Mouse (Mus musculus) frontal cortex, postnatal 10 days (tissue): Measurements from ENCODE around the gene Usp47.
A peak's percentile ranks its signal among the peaks of the same experiment; 100 is the strongest.
"Not testable (repeated sequence)": the region's sequence is repeated elsewhere in the genome, so short reads cannot be mapped to it uniquely, and the experiment has no call there.

ENCODE experiments used
- DNase-seq, 2 experiments: peaks; one replicate each; pipeline ENCODE4 v3.0.0; 2022; ENCODE audit warnings: low spot score in 2 of 2, mixed read lengths in 1 of 2

Gene Usp47

DNA sequence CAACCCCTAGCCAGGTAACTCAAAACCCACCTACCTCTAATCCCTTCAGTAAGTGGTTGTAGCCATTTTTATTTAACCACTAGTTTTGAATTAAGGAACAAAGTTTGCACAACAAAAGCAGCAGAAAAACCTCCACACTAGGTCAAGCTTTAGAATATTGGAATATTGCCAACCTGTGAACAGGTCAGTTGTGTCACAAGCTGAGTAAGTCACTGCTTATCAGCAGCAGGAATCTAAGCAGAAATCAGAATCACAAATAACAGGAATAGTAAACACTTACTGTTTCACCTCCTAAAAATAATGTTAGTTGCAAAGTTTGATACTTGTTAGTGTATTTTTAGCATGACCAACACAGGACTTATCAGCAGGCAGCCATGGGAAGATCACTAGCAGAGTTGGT, 17.0 kb downstream of the Usp47 start:
- DNase-seq = no peak

DNA sequence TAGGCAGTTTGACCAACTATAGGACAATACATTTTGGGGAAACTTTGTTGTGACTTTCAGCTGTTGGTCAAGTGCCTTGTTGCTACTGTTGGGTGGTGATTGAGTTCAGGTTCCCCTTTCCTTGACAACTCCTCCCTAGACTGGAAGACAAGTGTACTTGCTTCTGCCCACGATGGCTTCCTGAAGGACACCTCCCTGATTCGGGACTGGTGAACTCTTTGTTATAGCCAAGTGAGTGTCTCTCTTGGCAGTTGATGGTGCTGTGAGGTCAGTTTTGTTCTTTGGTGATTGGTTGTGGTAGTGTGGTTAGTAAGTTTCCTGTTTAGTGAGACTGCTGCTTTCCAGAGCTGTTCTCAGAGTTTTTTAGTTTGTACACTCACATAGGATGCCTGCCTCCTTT, 19.5 kb downstream of the Usp47 start:
- DNase-seq = no peak

DNA sequence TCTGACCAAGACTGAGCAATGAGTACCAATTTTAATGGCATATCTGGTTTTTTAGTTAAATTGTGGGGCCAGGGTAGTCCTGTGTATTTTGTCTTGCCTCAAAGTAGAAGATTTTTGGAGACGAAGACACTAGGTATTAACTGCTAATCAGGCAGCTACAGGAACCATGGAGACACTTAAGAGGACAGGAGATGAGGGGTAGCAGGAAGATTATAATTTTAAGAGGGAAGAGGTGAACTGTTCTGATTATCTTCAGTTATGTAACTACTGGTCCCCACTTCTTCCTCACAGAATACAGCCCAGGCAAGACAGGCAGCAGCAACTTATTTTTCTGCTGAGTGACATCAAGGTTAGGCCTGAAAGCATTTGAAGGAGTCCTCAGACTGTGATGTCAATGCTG, 21.9 kb downstream of the Usp47 start:
- DNase-seq = no peak

DNA sequence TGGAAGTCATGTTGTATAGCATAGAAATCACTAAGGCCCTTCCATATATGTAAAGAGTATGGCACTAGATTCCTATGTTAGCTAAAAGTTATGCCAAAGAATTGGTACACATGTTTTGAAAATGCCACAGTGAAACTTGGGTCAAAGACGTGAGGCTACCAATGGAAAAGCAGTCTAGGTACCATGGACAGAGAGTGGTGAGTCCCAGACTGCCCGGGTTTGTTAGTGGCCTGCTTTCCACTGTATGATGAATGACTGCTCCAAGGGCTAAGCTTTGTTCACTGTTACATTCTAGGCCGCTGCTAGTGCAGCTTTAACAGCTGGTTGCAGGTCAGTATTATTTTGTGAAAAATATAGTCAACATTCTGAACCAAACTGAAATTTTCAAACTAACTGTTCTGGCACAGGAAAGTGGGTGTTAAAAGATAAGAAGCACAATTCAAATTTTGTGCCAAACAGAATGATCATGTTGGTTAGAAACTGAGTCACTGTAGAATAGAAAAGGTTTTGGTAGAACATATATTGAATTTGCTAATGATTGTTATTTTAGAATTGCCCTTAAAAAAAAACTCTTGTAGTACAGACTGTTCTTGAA, 22.6 kb downstream of the Usp47 start:
- no peak for DNase-seq

DNA sequence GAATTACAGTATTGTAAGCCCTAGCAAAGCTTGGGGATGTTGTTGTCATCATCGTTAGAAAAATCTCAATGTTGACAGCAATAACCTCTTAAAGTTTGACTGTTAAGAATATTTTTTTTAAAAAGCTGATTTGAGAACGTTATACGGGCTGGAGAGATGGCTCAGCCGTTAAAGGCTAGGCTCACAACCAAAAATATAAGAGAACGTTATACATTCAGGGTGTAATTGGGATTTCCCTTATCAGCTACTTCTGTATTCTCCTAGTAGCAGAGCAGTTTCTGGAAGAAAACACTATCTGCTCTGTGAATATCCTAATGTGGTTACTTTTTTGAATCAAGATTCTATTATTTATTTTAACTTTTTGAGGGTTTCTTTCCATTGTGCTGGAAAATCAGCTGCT, 25.3 kb downstream of the Usp47 start:
- DNase-seq = no peak

DNA sequence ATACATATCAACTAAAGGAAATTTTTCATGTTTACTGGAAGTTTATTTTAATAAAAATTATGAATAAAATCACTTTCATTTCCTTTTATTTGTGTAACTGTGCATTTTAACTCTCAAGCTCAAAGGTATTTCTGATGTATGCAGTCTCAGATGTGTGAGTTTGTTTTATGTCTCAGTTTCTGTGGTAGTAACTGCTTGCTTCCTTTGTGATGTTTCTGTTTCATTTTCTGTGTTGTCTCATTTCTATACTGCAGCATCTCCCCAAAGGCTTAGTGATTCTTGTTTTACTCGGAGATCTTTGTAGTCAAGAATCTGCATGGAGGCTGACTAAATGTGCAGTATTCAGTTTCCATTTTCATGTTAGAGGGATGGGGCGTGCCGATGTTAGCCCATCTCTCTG, 30.4 kb downstream of the Usp47 start:
- DNase-seq = no peak

DNA sequence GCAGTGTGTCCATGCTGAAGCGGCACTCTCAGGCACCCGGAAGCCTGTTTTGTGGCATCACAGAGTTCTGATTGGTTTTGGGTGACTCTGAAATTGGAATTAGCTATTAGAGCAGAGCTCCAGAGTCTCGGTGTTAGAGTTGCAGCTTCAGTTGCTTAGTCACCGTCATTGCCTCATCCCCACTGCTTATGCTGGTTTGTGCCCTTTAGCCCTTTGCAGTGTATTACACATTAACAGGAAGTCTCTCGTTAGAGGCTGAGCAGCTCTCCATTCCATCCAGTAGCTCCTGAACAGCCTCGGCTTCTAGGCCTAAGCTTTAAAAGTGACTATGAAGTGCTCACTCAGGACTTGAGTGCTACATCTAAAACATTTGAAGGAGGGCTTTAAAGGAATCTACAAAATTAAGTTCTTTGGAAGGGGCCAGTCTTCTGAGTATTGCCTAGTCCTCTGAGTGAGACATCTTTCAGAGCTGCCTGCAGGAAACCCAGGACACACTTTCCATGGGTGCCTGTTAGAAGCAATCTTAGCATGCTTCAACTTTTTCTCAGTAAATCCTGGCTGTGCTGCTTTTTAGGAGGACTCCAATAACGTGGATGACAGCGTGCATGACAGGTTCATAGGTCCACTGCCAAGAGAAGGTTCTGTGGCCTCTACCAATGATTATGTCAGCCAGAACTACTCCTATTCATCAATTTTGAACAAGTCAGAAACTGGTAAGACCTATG, 32.8 kb downstream of the Usp47 start:
- DNase-seq = no peak

DNA sequence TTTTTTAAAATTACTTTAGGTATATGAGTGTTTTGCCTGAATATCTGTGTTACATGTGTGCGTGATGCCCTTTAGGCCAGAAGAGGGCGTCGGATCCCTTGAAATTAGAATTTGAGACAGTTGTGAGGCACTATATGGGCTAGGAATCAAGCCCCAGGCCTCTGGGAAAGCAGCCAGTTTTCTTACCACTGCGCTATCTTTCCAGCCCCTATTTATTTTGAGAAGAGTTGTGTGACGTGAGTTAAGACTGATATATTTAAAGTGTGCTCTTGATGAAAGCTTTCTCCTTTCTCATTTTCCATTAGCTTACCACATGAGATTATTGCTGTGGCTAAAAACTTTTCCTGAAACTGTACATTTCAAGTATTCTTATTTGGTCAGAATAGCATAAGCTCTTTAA, 51.6 kb downstream of the Usp47 start:
- DNase-seq = no peak

DNA sequence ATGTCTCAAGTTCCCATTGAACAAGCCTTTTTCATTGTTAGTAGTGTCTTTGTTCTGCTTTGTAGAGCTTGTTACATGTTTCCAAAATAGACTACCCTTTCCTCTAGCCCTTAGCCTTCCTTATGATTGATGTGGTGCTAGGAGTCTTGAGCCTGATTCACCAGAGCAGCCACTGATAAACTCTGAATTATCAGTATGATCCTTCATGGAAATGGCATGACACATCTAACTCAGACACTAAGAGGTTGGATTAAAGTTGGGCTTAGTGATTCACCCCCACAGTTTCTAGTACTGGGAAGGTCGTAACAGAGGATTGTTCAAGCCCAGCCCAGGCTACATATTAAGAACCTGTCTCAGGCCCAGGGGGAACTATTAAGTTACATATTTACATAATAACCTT, 59.3 kb downstream of the Usp47 start:
- DNase-seq = no peak

DNA sequence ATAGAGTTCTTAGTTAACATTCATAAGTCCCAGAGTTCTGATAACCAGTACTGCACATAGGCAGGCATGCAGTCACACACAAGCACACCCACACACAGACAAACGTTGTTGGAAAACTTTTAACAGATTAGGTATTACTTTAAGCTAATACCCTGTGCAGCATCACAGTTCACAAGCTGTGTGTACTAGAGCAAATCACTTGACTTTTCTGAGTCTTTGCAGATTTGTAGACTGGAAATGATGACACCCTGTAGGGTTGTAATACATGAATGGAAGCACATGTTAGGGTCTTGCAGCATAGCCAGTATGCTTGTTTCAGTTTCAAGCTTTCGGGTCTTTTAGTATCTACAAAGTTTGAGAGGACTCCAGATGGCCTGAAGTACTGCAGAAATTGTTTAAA, 60.9 kb downstream of the Usp47 start:
- no peak for DNase-seq

DNA sequence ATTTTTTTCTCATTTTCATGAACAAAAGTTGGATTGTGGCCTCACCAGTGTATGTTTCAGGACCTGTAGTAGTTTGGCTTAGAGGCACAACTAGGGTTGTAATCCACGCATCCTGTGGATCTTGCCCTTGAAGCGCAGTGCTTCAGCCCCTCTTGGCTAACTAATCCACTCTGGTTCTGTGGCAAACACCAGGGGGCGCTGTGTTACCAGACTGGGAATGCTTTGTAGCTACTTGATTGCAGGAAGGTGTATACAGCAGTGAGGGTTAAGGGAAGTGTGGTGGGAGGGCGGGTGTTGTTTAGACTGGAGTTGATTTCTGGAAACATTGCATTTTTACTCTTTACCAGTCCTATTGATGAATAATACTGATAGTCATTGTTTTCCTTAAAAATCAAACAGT, 61.8 kb downstream of the Usp47 start:
- DNase-seq = peak; percentile 44 to 78

DNA sequence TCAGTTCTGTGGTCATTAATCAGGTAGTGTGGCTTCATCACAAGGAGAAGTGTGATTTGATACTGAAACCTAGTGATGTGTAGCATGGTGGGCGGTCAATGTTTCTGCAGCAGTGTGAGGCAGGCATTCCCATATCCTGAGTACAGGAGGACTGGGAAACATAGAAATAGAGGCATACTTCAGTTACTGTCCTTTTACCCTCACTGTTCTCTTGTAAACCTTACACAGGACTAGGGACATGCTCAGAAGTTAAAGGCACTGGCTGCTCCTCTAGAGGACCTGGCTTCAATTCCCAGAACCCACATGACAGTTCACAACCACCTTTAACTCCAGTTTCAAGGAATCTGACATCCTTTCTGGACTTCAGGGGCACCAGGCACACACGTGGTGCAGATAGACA, 62.9 kb downstream of the Usp47 start:
- no peak for DNase-seq

DNA sequence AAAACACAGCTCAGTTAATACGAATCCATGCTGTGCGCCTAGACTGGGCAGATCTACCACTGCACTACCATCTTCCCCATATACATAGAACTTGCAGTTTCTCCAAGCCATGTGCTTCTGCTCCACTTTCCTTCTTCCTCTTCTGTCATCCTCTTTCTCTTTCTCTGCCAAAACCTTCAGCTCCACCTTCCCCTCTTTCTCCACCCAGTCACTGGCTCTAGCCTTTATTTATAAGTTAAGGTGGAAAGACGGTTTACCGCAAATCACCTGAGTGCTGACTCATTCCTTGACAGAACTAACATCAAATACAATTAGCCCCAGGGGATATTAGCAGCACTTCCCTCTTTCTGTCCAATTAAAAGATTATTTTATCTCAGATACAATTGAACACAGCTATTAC, 71.6 kb downstream of the Usp47 start:
- DNase-seq = not testable (repeated sequence)

DNA sequence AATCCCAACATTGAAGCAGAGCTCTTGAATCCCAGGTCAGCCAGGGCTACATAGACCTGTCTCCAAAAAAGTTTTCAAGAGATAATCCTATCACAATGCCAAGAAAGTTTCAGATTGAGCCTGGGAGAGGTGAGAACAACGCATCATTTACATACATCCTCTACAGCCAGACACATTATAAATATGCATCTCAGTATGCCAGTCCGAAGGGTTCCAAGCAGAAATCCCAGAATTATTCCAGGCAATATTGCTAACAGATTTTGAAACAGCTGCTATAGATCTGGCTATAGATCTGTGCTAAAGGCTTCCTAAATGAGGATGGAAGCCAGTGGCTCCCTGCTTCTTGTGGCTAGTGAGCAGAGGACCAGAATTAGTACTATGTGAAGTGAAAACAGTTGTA, 77.6 kb downstream of the Usp47 start:
- DNase-seq = no peak

DNA sequence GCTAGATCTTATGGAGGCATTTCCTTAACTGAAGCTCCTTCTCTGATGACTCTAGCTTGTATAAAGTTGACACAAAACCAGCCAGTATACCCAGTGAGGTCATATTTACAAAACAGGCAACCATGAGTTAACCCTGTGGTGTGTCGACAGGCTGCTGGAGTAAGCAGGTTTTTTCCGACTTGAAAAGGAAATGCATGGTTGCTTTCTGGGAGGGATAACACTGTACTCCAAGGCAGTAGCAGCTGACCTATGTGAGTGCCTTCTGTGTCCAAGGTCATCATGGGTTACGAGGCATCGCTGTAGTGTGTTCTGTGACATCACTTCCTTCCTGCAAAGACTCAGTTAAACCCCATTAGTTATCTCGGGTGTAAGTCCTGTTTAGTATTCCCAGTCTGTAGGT, 79.6 kb downstream of the Usp47 start:
- no peak for DNase-seq

DNA sequence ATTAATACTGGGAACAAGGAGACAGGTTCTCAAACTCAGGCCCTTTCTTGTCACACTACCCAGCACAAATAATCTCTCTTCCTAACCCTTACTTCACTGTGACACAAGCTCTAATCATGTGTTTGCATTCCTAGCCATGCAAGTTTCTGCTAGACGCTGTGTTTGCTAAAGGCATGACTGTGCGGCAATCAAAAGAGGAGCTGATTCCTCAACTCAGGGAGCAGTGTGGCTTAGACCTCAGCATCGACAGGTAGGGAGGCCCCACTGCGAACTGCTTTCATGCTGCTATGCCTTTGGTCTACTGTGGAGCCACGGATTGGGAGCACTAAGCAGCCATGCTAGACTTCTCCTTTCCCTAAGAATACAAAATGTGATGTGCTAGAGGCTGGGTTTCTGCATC, 80.5 kb downstream of the Usp47 start:
- no peak for DNase-seq

DNA sequence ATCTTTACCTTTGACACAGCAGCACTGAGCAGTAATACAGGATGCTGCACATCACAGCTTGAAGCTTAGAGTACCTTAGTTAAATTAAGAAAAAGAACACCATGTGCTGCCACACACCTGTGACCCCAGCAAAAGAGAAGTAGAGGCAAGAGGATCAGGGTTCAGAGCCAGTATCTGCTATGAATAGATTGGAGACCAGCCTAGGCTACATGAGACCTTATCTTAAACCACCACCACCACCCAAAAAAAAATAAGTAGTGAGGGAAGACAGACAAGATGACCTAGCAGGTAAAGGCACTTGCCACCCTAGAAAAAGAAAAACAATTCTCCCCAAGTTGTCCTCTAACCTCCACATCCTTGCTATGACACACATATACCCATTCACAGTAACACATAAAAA, 85.5 kb downstream of the Usp47 start:
- DNase-seq = no peak

DNA sequence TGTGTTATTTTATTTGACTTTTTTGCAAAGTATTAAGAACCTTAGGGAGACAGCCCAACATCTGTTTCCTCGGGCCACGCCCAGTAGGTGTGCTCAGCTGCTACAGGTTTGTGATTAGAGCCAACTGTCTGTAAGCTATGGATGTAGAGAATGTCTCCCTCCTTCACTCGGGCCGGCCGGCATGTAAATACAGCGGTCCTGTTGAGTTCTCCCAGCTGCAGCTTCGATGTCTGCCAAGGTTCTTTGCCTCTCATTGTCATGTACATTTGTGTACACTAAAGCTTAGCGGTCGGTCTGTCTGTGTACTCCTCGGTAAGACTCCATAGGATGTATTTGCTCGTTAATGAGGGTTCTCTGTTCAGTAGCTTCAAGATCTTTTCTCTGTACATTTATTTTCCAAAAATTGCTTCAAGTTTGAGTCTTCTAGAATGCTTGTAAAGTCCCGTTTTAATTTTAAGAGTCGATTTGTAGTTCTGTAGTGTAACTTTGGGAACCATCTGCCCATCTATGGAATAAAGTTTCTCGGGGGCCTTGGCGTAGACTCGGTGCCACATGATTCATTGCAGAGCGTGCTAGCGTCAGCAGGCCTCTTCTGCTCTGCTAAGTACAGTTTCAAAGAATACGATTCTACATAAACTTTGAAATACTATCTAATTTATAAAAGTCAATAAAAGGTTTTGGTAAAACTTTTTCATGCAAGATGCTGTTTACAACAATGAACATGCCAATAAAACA, 87.5 kb downstream of the Usp47 start:
- no peak for DNase-seq

DNA sequence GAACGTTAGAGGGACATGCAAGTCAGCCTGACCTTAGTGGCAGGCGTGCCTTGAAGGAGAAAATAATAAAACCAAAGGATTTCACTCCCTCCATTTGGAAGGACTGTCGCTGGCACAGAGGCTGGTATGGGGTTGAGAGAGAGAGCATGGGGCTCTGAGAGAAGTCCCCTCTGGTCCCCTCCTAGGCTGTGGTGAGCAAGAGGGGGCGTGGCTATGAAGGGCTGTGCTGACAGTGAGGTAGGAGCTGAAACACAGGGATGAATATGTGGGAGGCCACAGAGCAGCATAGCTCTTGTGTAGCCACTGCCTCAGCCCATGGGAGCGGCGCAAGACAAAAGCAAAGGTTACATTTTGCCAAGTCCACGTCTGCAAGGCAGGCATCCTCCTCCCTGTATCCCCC, 94.2 kb downstream of the Usp47 start:
- no peak for DNase-seq

DNA sequence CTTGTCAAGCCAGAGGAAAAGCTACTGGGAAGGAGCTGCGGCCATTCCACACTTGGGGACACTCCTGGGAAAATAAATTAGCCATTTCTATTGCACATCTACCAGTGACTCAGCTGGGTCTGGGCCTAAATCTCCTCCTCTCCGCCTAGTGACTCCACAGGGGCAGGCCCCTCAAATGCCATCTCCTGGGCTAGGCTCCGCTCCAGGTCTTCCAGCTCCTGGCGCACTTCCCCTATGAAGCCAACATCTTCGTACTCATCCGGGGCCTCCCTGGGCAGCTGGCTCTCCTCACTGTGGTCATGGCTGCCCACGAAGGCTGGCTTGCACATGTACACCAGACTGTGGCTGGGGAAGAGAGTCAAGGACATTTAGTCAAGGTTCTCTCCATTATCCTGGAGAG, 94.8 kb downstream of the Usp47 start:
- DNase-seq = no peak

DNA sequence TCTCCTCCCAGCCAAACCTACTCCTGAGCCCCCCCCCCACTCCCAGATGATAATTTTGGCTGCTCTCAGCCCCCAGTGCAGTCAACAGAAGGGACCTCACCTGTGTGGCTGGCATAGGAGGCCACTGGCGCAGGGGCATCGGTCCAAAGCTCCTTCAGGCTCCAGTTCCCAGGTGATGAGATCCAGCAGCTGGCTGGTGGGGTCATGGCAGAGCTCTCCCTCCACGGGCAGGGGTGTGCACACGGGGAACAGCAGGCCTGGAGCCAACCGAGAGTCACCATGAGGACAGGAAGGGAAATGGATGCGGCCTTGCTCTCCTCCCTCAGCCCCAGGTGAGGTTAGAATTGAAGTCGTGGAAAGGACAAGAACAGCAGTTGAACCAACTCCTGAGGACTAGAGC, 95.9 kb downstream of the Usp47 start:
- DNase-seq = no peak

DNA sequence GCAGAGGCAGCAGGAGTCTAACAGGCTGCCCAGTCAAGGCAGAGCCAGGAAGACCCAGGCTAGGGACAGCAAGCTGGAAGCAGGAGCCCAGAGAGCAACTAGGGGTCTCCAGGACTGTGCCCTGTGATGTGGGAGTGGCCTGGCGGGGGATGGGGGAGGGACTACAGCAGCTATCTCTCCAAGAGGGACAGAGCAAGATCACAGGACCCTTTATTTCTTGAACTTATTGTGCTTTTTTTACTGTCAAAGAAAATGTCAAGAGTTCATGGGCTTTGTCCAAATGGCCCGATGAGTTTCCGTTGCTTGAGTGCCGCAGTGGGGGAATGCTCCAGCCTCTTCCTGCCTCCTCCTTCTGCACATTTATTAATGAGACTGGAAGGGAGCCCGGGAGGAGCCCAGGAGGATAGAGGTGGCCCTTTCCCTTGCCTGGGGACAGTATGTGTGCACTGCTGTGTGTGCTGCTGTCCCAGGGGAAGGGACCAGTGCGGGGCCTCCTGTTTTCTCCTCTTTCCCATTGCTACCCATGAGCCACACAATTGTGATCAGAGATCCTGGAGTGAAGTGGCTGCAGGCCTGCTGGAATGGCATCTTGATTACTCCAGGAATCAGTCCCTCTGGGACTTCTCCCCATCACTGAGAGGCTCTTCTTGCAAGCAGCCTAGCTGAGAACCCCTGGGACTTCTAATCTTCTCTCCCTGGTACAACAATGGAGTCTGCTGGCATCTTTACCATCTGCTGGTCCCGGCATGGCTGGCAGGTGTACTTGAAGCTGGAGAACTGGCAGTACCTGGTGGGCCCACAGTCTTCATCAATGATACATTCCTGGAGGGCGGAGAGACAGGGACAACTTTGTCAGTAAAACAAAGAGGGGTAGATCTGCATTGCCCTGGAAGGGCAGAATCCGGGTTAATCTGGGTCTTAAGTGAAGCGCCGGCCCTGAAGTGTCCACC, 97.8 kb downstream of the Usp47 start:
- no peak for DNase-seq
